Mouse (Mus musculus) liver, postnatal 0 days (tissue): Measurements from ENCODE around the gene Rnf144b. TPM values are rescaled to one million over a fixed set of nuclear protein-coding genes. Genes with fewer than 3 reads are reported as not detected.
A peak's percentile ranks its signal among the peaks of the same experiment; 100 is the strongest.

Experiments used
- ATAC-seq: fragments of 200-750 bp; cut with Nextera tagmentation; 2 replicates; pipeline ENCODE4 v1.8.0; 2017; ENCODE audit warnings: mild to moderate bottlenecking, moderate library complexity
- DNase-seq: peaks from one replicate; pipeline ENCODE4 v3.0.0-alpha.2; 2016
- H3K27ac ChIP-seq: fragments of 300-500 bp; sonication (generic); 2 replicates; pipeline ENCODE4 v1.5.1; 2014; ENCODE audit warnings: antibody characterized with exemption, moderate library complexity, mild to moderate bottlenecking, low read depth
- H3K27me3 ChIP-seq: fragments of 300-500 bp; sonication (generic); 2 replicates; pipeline ENCODE4 v1.6.1; 2014; ENCODE audit warnings: low read length, control low read depth, mixed read lengths; ENCODE audit not compliant: insufficient read depth
- H3K36me3 ChIP-seq: fragments of 300-500 bp; sonication (generic); replicated peaks from 2 replicates; pipeline ENCODE4 v1.6.1; 2014; ENCODE audit warnings: mild to moderate bottlenecking, control low read depth, low read length, moderate library complexity, mixed read lengths; ENCODE audit not compliant: insufficient read depth
- H3K4me1 ChIP-seq: fragments of 300-500 bp; sonication (generic); 2 replicates; pipeline ENCODE4 v1.6.1; 2014; ENCODE audit warnings: antibody characterized with exemption, mild to moderate bottlenecking, control low read depth; ENCODE audit not compliant: insufficient read depth
- H3K4me2 ChIP-seq: fragments of 300-500 bp; sonication (generic); 2 replicates; pipeline ENCODE4 v1.6.1; 2014; ENCODE audit warnings: low read depth, mild to moderate bottlenecking, low read length, moderate library complexity, mixed read lengths
- H3K4me3 ChIP-seq: fragments of 300-500 bp; sonication (generic); 2 replicates; pipeline ENCODE4 v1.5.1; 2014; ENCODE audit warnings: low read depth, low read length
- H3K9ac ChIP-seq: fragments of 300-500 bp; sonication (generic); replicated peaks from 2 replicates; pipeline ENCODE4 v1.6.1; 2014; ENCODE audit warnings: mild to moderate bottlenecking, moderate library complexity
- H3K9me3 ChIP-seq: fragments of 300-500 bp; sonication (generic); 2 replicates; pipeline ENCODE4 v1.6.1; 2016; ENCODE audit warnings: mild to moderate bottlenecking, control low read depth, low read length, mixed read lengths
- CTCF ChIP-seq: sonication (generic); IDR thresholded peaks from 2 replicates; pipeline ENCODE4 v1.5.1; 2016; ENCODE audit warnings: antibody characterized with exemption, low read depth
- EP300 ChIP-seq: IDR thresholded peaks from 2 replicates; pipeline ENCODE4 v1.6.1; 2016; ENCODE audit warnings: antibody characterized with exemption, low read depth, mild to moderate bottlenecking
- WGBS: fragments of 180-500 bp; shearing (Covaris S2); extraction: QIAGEN DNeasy Blood & Tissue Kit; methylation state at CpG from one replicate; pipeline ENCODE4 v1.1.7; 2014; ENCODE audit not compliant: insufficient replicate concordance; 5-methylcytosine and 5-hydroxymethylcytosine counted together
- polyA plus RNA-seq: library from polyadenylated mRNA; unstranded; fragments of >200 nt; fragmentation: Nextera tagmentation; extraction: Ambion mirVana; gene quantifications from 2 replicates; pipeline ENCODE4 v1.2.1, GENCODE M21; 2015

Gene Rnf144b
- polyA plus RNA-seq, 1 experiment from 2014 or later, result 6.3 TPM

DNA sequence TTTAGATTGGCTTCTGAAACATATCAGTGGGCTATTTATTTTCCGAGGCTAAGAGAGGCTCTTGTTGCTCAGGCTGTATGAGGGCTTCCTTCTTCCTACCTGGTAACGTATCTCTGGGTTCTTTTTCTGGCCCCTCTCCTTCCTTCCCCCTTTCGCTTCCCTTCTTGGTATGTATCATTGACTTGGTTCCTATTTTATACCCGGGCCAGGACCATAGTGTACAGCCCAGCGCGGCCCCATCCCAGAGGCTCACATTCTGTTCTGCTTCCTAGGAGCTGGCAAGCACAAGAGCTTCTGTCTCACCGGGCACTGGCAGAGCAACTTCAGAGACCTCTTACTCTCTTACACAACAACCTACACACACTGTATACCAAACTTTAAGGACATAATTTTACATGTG, 67.5 kb downstream of the Rnf144b start:
- Histone ChIP-seq H3K4me2 (no peak overlapping the region), H3K9ac (no peak overlapping the region), H3K4me3 (no peak overlapping the region), H3K36me3 (no peaks in the 10 kb centered on the region), H3K27me3 (no peaks in the 10 kb centered on the region), H3K4me1 (peaks cover 15% of the 10 kb centered on the region), H3K9me3 (no peaks in the 10 kb centered on the region), H3K27ac (peak overlapping the region; percentile 64; the same call in 1 of the 2 replicates)
- WGBS, result 44% methylated on average over 7 of the region's 7 CpGs
- no peak for TF ChIP-seq CTCF
- no peak for TF ChIP-seq EP300
- ATAC-seq (peak; percentile 26; the same call in 1 of the 2 replicates), DNase-seq (no peak)

DNA sequence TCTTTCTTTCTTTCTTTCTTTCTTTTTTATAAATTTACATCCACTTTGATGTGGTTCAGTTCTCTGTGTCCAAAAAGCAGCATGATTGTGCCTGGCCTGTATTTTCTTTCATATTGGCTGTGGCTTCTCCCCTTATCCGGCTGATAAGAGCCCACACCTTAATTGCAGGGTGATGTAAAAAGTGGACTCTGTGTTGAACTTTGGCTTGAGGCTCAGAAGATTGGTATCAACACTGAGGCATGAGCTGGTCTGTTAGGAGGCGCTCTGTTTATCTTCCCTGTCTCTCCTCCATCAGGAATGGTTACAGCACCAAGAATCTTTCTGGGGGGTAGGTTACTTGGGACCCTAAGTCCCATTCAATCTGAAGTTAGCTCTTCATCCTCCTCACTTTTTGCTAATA, 69.7 kb downstream of the Rnf144b start:
- no peak for DNase-seq
- no peaks in the 10 kb centered on the region for H3K9me3 ChIP-seq
- TF ChIP-seq CTCF (no peak), EP300 (no peak)
- H3K36me3 ChIP-seq, result no peaks in the 10 kb centered on the region
- H3K4me3 ChIP-seq, result no peak overlapping the region
- no peak overlapping the region for H3K9ac ChIP-seq
- ATAC-seq, result no peak
- H3K4me2 ChIP-seq, result no peak overlapping the region
- no peaks in the 10 kb centered on the region for H3K27me3 ChIP-seq
- 52% methylated on average over 2 of the region's 2 CpGs for WGBS
- peaks cover 20% of the 10 kb centered on the region for H3K4me1 ChIP-seq
- H3K27ac ChIP-seq, result no peak overlapping the region

DNA sequence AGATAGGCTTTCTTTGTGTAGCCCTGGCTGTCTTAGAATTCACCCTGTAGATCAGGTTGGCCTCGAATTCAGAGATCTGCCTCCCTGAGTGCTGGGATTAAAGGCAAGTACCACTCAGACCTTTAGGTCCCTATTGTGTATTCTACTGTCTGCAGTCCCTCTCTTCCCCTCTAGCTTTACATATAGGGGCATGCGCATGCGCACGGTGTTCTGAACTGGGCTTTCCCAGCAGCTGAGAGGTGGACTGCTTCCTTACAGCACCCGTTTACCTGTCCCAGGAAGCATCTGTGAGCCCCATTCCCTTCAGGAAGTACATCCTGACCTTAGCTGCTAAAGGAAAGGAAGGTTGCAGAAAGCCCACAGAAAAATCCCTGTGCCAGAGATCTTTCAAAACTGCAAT, 70.3 kb downstream of the Rnf144b start:
- ATAC-seq (no peak), DNase-seq (no peak)
- WGBS, result 76% methylated on average over 5 of the region's 5 CpGs
- no peak overlapping the region for H3K4me3 ChIP-seq
- H3K9me3 ChIP-seq, result no peaks in the 10 kb centered on the region
- TF ChIP-seq CTCF (no peak), EP300 (no peak)
- H3K4me2 ChIP-seq, result no peak overlapping the region
- no peaks in the 10 kb centered on the region for H3K27me3 ChIP-seq
- no peaks in the 10 kb centered on the region for H3K36me3 ChIP-seq
- no peak overlapping the region for H3K9ac ChIP-seq
- no peak overlapping the region for H3K27ac ChIP-seq
- peaks cover 20% of the 10 kb centered on the region for H3K4me1 ChIP-seq

DNA sequence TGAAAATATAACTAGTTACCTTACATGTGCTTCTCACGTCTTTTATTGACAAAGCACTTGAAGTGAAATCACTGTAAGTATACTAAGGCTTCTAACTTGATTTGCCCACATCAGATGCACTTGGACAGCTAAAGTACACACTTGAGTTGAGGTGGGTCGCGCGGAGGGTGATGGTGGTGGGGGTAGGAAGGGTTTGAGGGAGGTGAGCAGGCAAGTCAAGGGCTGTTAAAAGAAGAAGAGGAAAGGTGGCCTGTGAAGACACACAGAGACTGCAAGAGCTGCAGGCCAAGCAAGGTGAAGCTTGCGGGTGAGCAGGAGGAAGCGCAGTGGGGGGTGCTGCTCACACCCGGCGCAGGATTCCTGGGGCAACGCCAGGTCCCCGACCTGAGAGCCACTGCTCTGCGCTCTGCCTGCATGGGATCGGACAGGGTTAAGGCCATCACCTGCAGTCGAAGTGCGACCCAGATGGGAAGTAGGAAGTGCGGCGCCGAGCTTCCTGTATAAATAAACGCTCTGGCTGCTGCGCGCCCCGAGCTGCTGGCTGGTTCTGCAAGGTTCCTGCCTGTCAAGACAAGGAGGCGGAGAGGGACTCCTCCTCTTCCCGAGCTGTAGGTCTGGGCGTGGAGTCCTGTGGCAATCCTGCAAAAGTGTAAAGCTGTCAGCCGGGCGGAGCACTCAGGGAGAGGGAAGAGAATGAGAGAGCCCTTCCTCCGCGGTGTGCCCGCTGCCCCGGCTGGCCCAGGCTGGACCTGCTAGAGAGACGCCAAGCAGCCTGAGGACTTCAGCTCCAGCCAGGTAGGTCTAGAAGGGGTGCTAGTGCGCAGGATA, 71.1 kb downstream of the Rnf144b start:
- TF ChIP-seq CTCF (no peak), EP300 (no peak)
- H3K9ac ChIP-seq, result peak overlapping the region; percentile 50
- no peaks in the 10 kb centered on the region for H3K9me3 ChIP-seq
- H3K4me3 ChIP-seq, result peak overlapping the region; percentile 55
- H3K36me3 ChIP-seq, result 0 out of 2 replicates have a peak, but pooled peaks cover 1% of the 10 kb centered on the region
- DNase-seq (peak; percentile 67), ATAC-seq (peak; percentile 69)
- 7% methylated on average over 32 of the region's 32 CpGs for WGBS
- H3K4me1 ChIP-seq, result peaks cover 14% of the 10 kb centered on the region
- no peaks in the 10 kb centered on the region for H3K27me3 ChIP-seq
- peak overlapping the region; percentile 67 for H3K27ac ChIP-seq
- H3K4me2 ChIP-seq, result peak overlapping the region; percentile 74

DNA sequence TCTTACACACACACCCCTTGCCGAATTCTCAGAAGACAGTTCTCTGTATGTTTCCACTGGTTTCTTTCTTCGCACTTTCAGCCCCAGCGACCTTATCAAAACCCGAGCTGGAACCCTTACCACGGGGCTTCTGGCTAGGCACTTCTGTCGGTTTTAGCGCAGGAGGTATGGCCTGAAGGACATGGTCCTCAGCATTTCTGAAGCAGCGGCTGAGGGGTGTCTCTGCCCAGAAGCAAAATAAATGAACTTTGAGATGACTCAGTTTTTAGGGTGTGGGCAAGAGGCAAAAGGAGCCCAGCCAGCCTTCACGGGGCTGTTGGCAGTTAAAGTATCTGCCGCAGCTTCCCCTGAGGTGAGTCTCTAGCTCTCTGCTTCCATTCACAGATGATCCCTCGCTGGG, 72.2 kb downstream of the Rnf144b start:
- TF ChIP-seq EP300 (no peak), CTCF (no peak)
- Histone ChIP-seq H3K4me2 (peak overlapping the region; percentile 74), H3K4me3 (peak overlapping the region; percentile 55), H3K9ac (peak overlapping the region; percentile 49), H3K9me3 (no peaks in the 10 kb centered on the region), H3K27me3 (no peaks in the 10 kb centered on the region), H3K27ac (peak overlapping the region; percentile 26), H3K36me3 (0 out of 2 replicates have a peak, but pooled peaks cover 2% of the 10 kb centered on the region), H3K4me1 (peaks cover 14% of the 10 kb centered on the region)
- WGBS, result 5% methylated on average over 11 of the region's 11 CpGs
- DNase-seq, result no peak
- no peak for ATAC-seq

DNA sequence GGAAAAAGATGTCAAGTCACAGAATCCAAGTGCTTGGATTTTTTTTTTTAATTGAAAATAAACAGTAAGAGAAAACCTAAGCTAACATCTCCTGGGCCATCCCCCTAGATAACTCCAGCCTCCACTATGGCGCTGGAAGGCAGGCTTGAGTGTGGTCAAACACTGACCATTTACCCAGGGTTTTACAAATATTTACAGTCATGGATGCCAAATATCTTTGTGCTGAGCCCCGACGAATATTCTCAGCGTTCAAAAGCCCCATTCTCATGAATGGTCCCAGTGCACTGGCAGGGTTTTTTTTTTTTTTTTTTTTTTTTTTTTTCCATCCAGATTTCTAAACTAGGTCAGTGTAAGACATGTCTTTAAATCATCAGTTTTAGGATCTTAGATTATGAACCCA, 73.0 kb downstream of the Rnf144b start:
- no peak for DNase-seq
- TF ChIP-seq EP300 (no peak), CTCF (no peak)
- Histone ChIP-seq H3K4me1 (peaks cover 14% of the 10 kb centered on the region; the same call in 1 of the 2 replicates), H3K9me3 (no peaks in the 10 kb centered on the region), H3K4me2 (peak overlapping the region; percentile 74), H3K27ac (peak overlapping the region; percentile 26; the same call in 1 of the 2 replicates), H3K27me3 (no peaks in the 10 kb centered on the region), H3K9ac (no peak overlapping the region), H3K36me3 (0 out of 2 replicates have a peak, but pooled peaks cover 2% of the 10 kb centered on the region), H3K4me3 (peak overlapping the region; percentile 55)
- 48% methylated on average over 4 of the region's 4 CpGs for WGBS
- ATAC-seq, result peak; percentile 32; the same call in 1 of the 2 replicates
